Mouse (Mus musculus) brain, embryonic 14.5 days (tissue): ENCODE data around the gene Hipk2.

Experiments used
- CTCF ChIP-seq: fragments of 200-500 bp; IDR thresholded peaks from 2 replicates; pipeline ENCODE4 v1.5.1; 2012; ENCODE audit warnings: inconsistent platforms, mild to moderate bottlenecking, moderate library complexity, borderline replicate concordance; ENCODE audit not compliant: insufficient read depth, insufficient read length; ENCODE audit errors: extremely low read depth
- POLR2A ChIP-seq: fragments of 200-500 bp; IDR thresholded peaks from 2 replicates; pipeline ENCODE4 v1.6.1; 2012; ENCODE audit warnings: mild to moderate bottlenecking, inconsistent platforms, borderline replicate concordance; ENCODE audit not compliant: poor library complexity, insufficient read depth, insufficient read length, severe bottlenecking; ENCODE audit errors: extremely low read depth

- TF ChIP-seq CTCF (no peak), POLR2A (no peak)
These were observed 172.4 kb downstream of the Hipk2 start for GRCm38 (mm10) chr6:38703526-38703925.
